Mouse (Mus musculus) kidney, postnatal 10 days (tissue): Measurements from ENCODE around the gene Cdk17.

Source experiments
- DNase-seq: peaks from one replicate; pipeline ENCODE4 v3.0.0; 2021; ENCODE audit warnings: mixed read lengths

Cdk17 gene

DNA sequence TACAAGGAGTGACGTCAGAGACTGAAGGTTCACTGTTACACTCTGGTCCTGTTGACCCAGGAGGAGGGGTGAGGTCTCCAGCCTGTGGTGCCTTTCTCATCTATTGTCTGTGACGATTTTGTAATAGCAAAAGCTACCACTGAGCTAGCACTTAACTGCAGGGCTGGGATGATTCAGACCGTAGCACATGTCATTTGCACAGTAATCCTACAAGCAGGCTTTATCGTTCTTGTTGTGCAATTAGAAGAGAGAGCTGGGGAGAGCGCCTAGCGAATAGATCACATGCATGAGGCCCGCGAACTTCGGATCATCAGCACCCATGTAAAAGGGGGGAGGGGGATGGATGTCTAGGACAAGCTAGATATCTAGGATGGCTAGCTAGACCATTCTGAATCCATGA is 105.2 kb downstream of the Cdk17 start:
- DNase-seq: no peak

- no peak for DNase-seq
These were observed 105.8 kb downstream of the Cdk17 start for GRCm38 (mm10) chr10:93266521-93266920.

DNA sequence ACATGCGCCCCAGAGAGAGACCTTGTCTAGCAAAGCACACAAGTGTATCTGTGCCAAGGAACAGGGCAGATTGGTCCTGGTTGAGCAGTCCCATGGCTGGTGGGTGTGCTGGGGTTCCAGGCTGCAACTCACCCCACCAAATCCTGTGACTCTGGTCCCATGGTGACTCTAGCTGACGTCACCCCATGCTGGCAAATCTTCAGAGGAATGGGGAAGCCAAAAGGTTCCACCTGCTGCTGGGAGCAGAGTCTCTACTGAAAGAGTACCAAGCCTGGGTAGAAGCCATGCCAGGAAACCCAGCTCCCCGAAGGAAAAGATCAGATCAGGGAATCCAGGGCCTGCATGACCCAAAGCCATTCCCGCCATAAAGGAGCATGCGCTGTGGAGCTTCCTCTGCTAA is 106.8 kb downstream of the Cdk17 start:
- no peak for DNase-seq

GRCm38 (mm10) chr10:93268339-93268738 is 107.7 kb downstream of the Cdk17 start:
- no peak for DNase-seq

GRCm38 (mm10) chr10:93269744-93270143 is 109.1 kb downstream of the Cdk17 start:
- no peak for DNase-seq

- no peak for DNase-seq
These were observed 110.3 kb downstream of the Cdk17 start for GRCm38 (mm10) chr10:93270889-93271460.

DNA sequence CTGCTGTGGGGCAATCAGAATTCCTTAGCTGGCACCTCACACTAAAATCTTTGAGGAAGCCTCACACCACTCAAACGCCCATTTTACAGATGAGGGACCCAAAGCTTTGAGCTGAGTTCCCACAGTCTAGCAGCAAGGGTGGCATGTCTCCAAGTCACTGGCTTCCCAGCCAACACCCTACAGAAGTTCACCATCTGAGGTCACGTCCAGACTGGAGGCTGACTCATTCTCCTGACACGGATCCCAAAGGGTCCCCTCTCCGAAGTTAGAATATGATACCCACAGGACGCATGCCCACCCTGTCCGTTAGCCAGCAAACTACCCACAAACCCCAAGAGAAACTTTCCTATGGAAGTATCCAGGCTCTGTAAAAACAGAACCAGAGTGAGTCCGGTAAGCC is 111.2 kb downstream of the Cdk17 start:
- no peak for DNase-seq

DNA sequence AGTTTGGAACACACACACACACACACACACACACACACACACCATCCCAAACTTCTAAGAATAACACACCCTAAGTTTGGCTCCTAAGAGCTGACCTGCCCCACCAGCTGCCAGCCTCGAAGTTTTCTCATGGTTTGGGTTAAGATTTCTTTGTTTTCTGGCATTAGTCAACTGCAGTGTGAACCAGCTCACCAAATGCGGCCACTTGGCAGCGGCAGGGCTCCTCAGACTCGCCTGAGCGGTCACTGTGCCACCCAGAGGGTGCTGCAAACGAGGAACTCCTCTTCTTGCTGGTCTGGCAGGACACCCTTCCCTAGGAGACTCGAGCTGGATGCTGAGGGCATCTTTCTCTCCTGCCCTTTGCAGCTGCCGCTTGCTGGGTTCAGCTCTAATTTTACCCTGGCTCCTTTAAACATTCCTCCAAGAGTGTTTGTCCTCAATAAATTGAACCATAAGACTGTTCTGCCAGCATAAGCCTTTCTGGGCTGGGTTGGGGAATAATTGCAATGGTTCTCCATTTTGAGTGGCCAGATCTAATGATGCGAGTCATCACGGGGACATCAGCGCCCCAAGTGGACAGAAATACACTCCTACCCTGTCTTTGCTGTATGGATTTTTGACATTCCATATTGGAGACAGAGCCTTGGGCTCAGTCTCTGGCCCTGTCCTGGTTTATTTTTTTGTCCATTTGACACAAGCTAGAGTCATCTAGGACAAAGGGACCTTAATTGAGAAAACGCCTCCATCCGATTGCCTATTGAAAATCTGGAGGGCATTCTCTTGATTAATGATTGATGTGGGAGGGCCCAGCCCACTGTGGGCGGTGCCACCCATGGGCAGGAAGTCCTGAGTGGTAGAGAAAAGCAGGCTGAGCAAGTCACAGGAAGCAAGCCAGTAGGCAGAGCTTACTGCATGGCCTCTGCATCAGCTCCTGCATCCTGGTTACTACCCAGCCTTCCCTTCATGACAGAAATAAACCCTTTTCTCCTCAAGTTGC is 112.6 kb downstream of the Cdk17 start:
- DNase-seq: peak; percentile 68

DNA sequence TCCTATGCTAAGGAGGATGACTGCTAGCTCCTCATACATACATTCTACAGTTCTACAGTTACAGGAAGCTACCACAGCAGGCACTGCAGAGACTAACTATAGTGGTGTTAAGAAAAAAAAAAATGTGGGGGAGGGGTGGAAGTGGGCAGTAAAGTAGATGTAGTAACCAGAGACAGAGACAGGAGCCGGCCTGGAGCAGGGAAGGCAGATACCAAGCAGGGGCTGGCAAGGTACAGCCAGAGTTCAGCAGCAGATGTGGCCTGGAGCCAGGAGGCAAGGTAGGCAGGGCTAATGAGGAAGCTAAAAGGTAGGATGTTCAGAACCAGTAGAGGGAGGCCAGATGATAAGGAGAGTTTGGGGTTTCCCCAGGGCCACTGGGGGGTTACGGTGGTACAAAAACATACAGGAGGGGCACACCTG is 113.6 kb downstream of the Cdk17 start:
- DNase-seq: no peak

- no peak for DNase-seq
These were observed 114.8 kb downstream of the Cdk17 start for GRCm38 (mm10) chr10:93275212-93276136.

GRCm38 (mm10) chr10:93276349-93276763 is 115.7 kb downstream of the Cdk17 start:
- peak; percentile 85 for DNase-seq

- no peak for DNase-seq
These were observed 116.2 kb downstream of the Cdk17 start for GRCm38 (mm10) chr10:93276857-93277256.

- no peak for DNase-seq
These were observed 117.7 kb downstream of the Cdk17 start for GRCm38 (mm10) chr10:93278361-93278760.

DNA sequence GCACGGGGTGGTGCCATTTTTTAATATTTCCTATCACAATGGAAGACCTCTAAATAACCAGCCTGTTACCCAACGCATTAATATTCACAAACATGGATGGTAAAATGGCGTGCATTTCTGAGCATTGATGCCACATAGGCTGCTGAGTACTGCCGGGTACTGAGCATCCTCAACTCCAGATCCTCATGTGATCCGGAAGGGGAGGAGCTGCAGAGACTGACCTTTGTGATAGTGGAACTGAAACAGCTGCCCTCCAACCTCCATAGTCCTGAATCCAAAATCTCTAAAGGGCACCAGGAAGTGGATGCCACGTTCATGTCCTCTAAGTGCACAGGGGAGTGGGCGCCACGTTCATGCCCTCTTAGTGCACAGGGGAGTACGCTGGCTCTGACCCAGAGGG is 118.4 kb downstream of the Cdk17 start:
- no peak for DNase-seq

- no peak for DNase-seq
These were observed 119.9 kb downstream of the Cdk17 start for GRCm38 (mm10) chr10:93280586-93280985.

- DNase-seq: no peak
These were observed 120.4 kb downstream of the Cdk17 start for GRCm38 (mm10) chr10:93281092-93281491.

DNA sequence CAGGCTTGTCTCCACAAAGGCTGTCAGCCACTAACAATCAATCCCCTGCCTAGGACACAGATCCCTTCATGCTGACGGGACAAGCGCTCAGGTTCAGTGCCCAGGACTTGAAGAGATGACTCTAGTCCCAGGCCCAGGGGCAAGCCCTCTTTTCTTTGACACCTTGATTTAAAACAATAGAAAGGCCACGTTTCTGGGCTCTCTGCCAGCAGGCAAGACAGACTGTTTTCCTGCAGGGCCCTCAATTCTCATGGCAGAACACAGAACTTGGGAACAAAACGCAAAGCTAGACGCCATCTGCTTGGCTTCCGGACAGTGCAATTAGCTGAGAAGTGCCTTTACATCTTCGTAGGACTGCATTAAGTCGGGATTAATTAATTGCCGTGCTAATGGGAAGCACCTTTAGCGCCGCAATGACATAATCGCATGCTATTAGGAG is 121.9 kb downstream of the Cdk17 start:
- peak; percentile 85 for DNase-seq

- DNase-seq: no peak
These were observed 122.6 kb downstream of the Cdk17 start for GRCm38 (mm10) chr10:93283258-93283657.

DNA sequence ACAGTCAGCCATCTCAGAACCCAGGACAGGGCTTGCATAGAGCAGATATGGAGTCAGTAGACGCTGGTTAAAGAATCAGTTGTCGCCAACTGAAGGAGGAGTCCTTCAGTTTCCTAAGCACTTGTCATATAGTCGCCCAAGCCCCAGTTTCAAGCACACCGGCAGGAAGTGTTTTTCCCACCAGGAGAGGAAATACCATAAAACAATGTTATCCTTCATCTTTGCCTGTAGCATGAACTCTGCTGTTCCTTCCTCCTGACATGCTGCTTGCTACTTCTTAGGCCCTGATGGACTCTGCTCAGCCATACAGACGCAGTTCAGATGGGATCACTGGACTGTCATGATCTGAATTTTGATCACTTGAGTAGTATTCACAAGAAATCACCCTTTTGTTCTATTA is 124.8 kb downstream of the Cdk17 start:
- no peak for DNase-seq

DNA sequence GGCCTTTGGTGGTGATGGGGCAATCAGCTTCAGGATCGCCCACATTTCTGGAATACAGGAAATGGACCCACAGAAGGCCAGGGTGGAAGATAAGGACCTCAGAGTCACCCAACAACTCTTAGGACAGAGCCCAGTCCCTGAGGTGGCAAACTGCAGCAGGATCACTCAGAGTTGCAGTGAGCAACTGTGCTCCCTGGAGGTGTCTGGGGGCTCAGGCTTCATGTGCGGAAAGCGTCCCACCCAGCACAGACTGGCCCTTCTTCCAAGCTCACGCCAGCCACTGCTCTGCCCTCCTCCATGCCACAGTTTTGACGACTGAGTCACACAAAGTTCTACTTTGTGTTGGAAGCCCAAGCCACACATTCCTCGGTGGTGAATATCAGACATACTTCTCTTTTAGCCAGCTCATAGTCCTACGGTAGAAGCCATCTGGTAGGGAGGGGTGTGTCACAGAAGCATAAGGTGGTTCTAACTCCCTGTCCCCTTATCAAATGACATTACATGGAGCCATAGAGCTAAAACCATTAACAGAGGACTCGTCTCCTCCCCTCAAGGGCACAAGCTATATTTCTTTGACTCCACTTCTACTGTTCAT is 127.0 kb downstream of the Cdk17 start:
- no peak for DNase-seq

- peak; percentile 71 for DNase-seq
These were observed 127.7 kb downstream of the Cdk17 start for GRCm38 (mm10) chr10:93288336-93288735.

- DNase-seq: no peak
These were observed 128.7 kb downstream of the Cdk17 start for GRCm38 (mm10) chr10:93289404-93289803.

- DNase-seq: peak; percentile 78
These were observed 130.7 kb downstream of the Cdk17 start for GRCm38 (mm10) chr10:93291352-93291751.
